Mouse (Mus musculus) naive thymus-derived CD4-positive, alpha-beta T cell, adult 2 months (primary cell): ENCODE measurements around the gene Ppfia3.

ENCODE experiments used
- DNase-seq: peaks from one replicate; pipeline ENCODE4 v3.0.0-alpha.2; 2011; ENCODE audit warnings: low read depth

The Ppfia3 gene

GRCm38 (mm10) chr7:45343543-45343942, 23.3 kb downstream of the Ppfia3 start:
- peak; percentile 51 for DNase-seq

GRCm38 (mm10) chr7:45342081-45342480, 24.7 kb downstream of the Ppfia3 start:
- DNase-seq: no peak

GRCm38 (mm10) chr7:45341303-45341702, 25.5 kb downstream of the Ppfia3 start:
- peak; percentile 93 for DNase-seq

GRCm38 (mm10) chr7:45340669-45341068, 26.1 kb downstream of the Ppfia3 start:
- DNase-seq: no peak

- DNase-seq: no peak
Measured at GRCm38 (mm10) chr7:45340066-45340442, 26.8 kb downstream of the Ppfia3 start.

GRCm38 (mm10) chr7:45339410-45340065, 27.3 kb downstream of the Ppfia3 start:
- DNase-seq: peak; percentile 64

- peak; percentile 64 for DNase-seq
Measured at GRCm38 (mm10) chr7:45338161-45338911, 28.5 kb downstream of the Ppfia3 start.

GRCm38 (mm10) chr7:45337469-45337868, 29.4 kb downstream of the Ppfia3 start:
- peak; percentile 22 for DNase-seq

GRCm38 (mm10) chr7:45336319-45336718, 30.5 kb downstream of the Ppfia3 start:
- DNase-seq: no peak

GRCm38 (mm10) chr7:45335056-45335455, 31.8 kb downstream of the Ppfia3 start, which contains the start of gene Hrc:
Gene Hrc (plus strand): TSS chr7:45335290.
- no peak for DNase-seq

- DNase-seq: no peak
Measured at GRCm38 (mm10) chr7:45334605-45335004, 32.2 kb downstream of the Ppfia3 start.

GRCm38 (mm10) chr7:45333431-45333982, 33.3 kb downstream of the Ppfia3 start, which contains the start of gene Trpm4:
Gene Trpm4 (minus strand): TSS chr7:45333780.
- peak; percentile 85 for DNase-seq

- DNase-seq: peak; percentile 67
Measured at GRCm38 (mm10) chr7:45332685-45333425, 34.0 kb downstream of the Ppfia3 start.

GRCm38 (mm10) chr7:45331502-45331901, 35.3 kb downstream of the Ppfia3 start:
- DNase-seq: no peak

- DNase-seq: no peak
Measured at GRCm38 (mm10) chr7:45328841-45329475, 37.9 kb downstream of the Ppfia3 start.

- DNase-seq: no peak
Measured at GRCm38 (mm10) chr7:45325800-45326199, 41.0 kb downstream of the Ppfia3 start.

GRCm38 (mm10) chr7:45323069-45323468, 43.8 kb downstream of the Ppfia3 start:
- no peak for DNase-seq

GRCm38 (mm10) chr7:45322245-45322644, 44.6 kb downstream of the Ppfia3 start:
- DNase-seq: no peak

- DNase-seq: no peak
Measured at GRCm38 (mm10) chr7:45316536-45316935, 50.3 kb downstream of the Ppfia3 start.

GRCm38 (mm10) chr7:45315182-45315701, 51.6 kb downstream of the Ppfia3 start:
- DNase-seq: no peak

- DNase-seq: no peak
Measured at GRCm38 (mm10) chr7:45313495-45313894, 53.3 kb downstream of the Ppfia3 start.
